Mouse (Mus musculus) forebrain, postnatal 0 days (tissue): ENCODE measurements at regions not wholly inside any gene's neighbourhood (a gene's known extent, or its start where the extent isn't known, plus 50 kb on each side); places are given as distances from the start of the nearest gene placed in this dataset.

ENCODE experiments used
- ATAC-seq: fragments of 200-750 bp; cut with Nextera tagmentation; 2 replicates; pipeline ENCODE4 v1.8.0; 2017; ENCODE audit warnings: mild to moderate bottlenecking, moderate library complexity
- DNase-seq: peaks from one replicate; pipeline ENCODE4 v3.0.0-alpha.2; 2015
- H3K27ac ChIP-seq: fragments of 300-500 bp; sonication (generic); 2 replicates; pipeline ENCODE4 v1.5.1; 2014; ENCODE audit warnings: low read depth, mild to moderate bottlenecking, antibody characterized with exemption, low read length, moderate library complexity, mixed read lengths
- H3K27me3 ChIP-seq: fragments of 300-500 bp; sonication (generic); 2 replicates; pipeline ENCODE4 v1.6.1; 2014; ENCODE audit warnings: mild to moderate bottlenecking, low read length, mixed read lengths; ENCODE audit not compliant: insufficient read depth
- H3K36me3 ChIP-seq: fragments of 300-500 bp; sonication (generic); 2 replicates; pipeline ENCODE4 v1.6.1; 2014; ENCODE audit warnings: mild to moderate bottlenecking, moderate library complexity; ENCODE audit not compliant: insufficient read depth
- H3K4me1 ChIP-seq: fragments of 300-500 bp; sonication (generic); 2 replicates; pipeline ENCODE4 v1.6.1; 2014; ENCODE audit warnings: antibody characterized with exemption; ENCODE audit not compliant: insufficient read depth
- H3K4me2 ChIP-seq: fragments of 300-500 bp; sonication (generic); 2 replicates; pipeline ENCODE4 v1.6.1; 2014; ENCODE audit warnings: low read depth, mild to moderate bottlenecking, moderate library complexity
- H3K4me3 ChIP-seq: fragments of 300-500 bp; sonication (generic); 2 replicates; pipeline ENCODE4 v1.5.1; 2014; ENCODE audit warnings: low read depth, low read length, mixed read lengths
- H3K9ac ChIP-seq: fragments of 300-500 bp; sonication (generic); 2 replicates; pipeline ENCODE4 v1.6.1; 2014; ENCODE audit warnings: mild to moderate bottlenecking
- H3K9me3 ChIP-seq: fragments of 300-500 bp; sonication (generic); 2 replicates; pipeline ENCODE4 v1.6.1; 2016; ENCODE audit warnings: low read length
- CTCF ChIP-seq: sonication (generic); IDR thresholded peaks from 2 replicates; pipeline ENCODE4 v1.5.1; 2016; ENCODE audit warnings: antibody characterized with exemption, control low read depth, low read depth
- WGBS: fragments of 180-500 bp; shearing (Covaris S2); extraction: QIAGEN DNeasy Blood & Tissue Kit; methylation state at CpG from one replicate; pipeline ENCODE4 v1.1.7; 2014; 5-methylcytosine and 5-hydroxymethylcytosine counted together

GRCm38 (mm10) chr17:51246038-51246437 is 66.9 kb upstream of the Tbc1d5 start:
- no peak for TF ChIP-seq CTCF
- H3K4me3 ChIP-seq, result no peak overlapping the region
- H3K27ac ChIP-seq, result no peak overlapping the region
- no peak overlapping the region for H3K9ac ChIP-seq
- 37% methylated on average over 3 of the region's 3 CpGs for WGBS
- H3K36me3 ChIP-seq, result no peaks in the 10 kb centered on the region
- DNase-seq, result no peak
- ATAC-seq, result 0 out of 2 replicates have a peak, but pooled peaks have one; percentile 53
- H3K27me3 ChIP-seq, result no peaks in the 10 kb centered on the region
- H3K9me3 ChIP-seq, result no peaks in the 10 kb centered on the region
- H3K4me2 ChIP-seq, result no peak overlapping the region
- H3K4me1 ChIP-seq, result no peaks in the 10 kb centered on the region

GRCm38 (mm10) chr17:51240360-51240993 is 61.3 kb upstream of the Tbc1d5 start:
- Histone ChIP-seq H3K4me1 (no peaks in the 10 kb centered on the region), H3K27me3 (no peaks in the 10 kb centered on the region), H3K9me3 (no peaks in the 10 kb centered on the region), H3K27ac (no peak overlapping the region), H3K4me3 (no peak overlapping the region), H3K36me3 (no peaks in the 10 kb centered on the region), H3K4me2 (no peak overlapping the region), H3K9ac (no peak overlapping the region)
- ATAC-seq (no peak), DNase-seq (no peak)
- 73% methylated on average over 5 of the region's 5 CpGs for WGBS
- TF ChIP-seq CTCF, result no peak

- Histone ChIP-seq H3K9me3 (no peaks in the 10 kb centered on the region), H3K4me3 (no peak overlapping the region), H3K4me1 (no peaks in the 10 kb centered on the region), H3K9ac (no peak overlapping the region), H3K4me2 (no peak overlapping the region), H3K27ac (no peak overlapping the region), H3K36me3 (no peaks in the 10 kb centered on the region), H3K27me3 (no peaks in the 10 kb centered on the region)
- ATAC-seq, result no peak
- no peak for DNase-seq
- WGBS, result 71% methylated on average over 3 of the region's 3 CpGs
- no peak for TF ChIP-seq CTCF
Observed at GRCm38 (mm10) chr17:51239465-51239864, 60.3 kb upstream of the Tbc1d5 start.
